Mouse (Mus musculus): ENCODE results near the gene Capn10. TPM values are rescaled to one million over a fixed set of nuclear protein-coding genes. Genes with fewer than 3 reads are reported as not detected.
A peak's percentile ranks its signal among the peaks of the same experiment; 100 is the strongest.

Gene Capn10
- polyA plus RNA-seq, 1 experiment from 2014 or later, result 28.2 TPM

- Histone ChIP-seq H3K9me3 (no peaks in the 10 kb centered on the region), H3K4me2 (replicated peaks) (no peak overlapping the region)
- WGBS, result 26% methylated on average over 1 of the region's 1 CpGs
Measured at GRCm38 (mm10) chr1:92930171-92930706, 3.9 kb upstream of the Capn10 start.

DNA sequence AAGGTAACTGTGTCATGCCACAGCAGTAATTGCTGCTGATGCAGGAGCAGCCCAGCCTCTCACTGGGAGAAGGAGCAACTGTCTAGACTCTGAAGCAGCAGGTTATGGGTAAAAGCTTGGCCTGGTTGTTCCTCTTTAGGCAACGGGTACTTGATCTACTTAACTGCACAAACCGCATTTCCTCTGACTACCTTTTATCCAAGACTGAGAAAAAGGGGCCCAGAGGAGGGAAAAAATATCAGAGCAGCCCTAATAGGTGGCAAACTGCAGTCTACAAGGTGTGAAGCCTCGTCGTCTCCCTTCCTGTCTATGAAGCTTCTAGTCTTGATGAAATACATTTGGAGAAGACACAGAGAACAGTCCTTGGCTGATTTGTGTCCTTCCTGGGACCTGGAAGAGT, 565 bp upstream of the Capn10 start:
- ATAC-seq, result no peak
- H3K4me3 ChIP-seq (replicated peaks), result peak overlapping the region; percentile 69
- H3K9me3 ChIP-seq, result no peaks in the 10 kb centered on the region
- H3K27me3 ChIP-seq (replicated peaks), result no peaks in the 10 kb centered on the region
- 77% methylated on average over 4 of the region's 4 CpGs for WGBS
- H3K4me1 ChIP-seq (replicated peaks), result peaks cover 16% of the 10 kb centered on the region
- H3K27ac ChIP-seq, result peak overlapping the region; percentile 98
- peak overlapping the region; percentile 57 for H3K9ac ChIP-seq
- 0 out of 2 replicates have a peak, but pooled peaks cover 3% of the 10 kb centered on the region for H3K36me3 ChIP-seq
- peak overlapping the region; percentile 87 for H3K4me2 ChIP-seq (replicated peaks)

More at GRCm38 (mm10) chr1:92930171-92930706, 3.9 kb upstream of the Capn10 start:
- ATAC-seq, result no peak
- Histone ChIP-seq H3K4me1 (replicated peaks) (peaks cover 5% of the 10 kb centered on the region; the same call in 1 of the 2 replicates), H3K9ac (no peak overlapping the region), H3K27me3 (replicated peaks) (no peaks in the 10 kb centered on the region), H3K36me3 (no peaks in the 10 kb centered on the region), H3K27ac (no peak overlapping the region), H3K4me3 (replicated peaks) (no peak overlapping the region)

- Histone ChIP-seq H3K9me3 (no peaks in the 10 kb centered on the region), H3K4me3 (replicated peaks) (peak overlapping the region; percentile 69), H3K4me2 (replicated peaks) (peak overlapping the region; percentile 87), H3K9ac (peak overlapping the region; percentile 86), H3K27me3 (replicated peaks) (no peaks in the 10 kb centered on the region), H3K36me3 (peaks cover 16% of the 10 kb centered on the region), H3K27ac (peak overlapping the region; percentile 98), H3K4me1 (replicated peaks) (peaks cover 16% of the 10 kb centered on the region)
- no peak for ATAC-seq
- 17% methylated on average over 10 of the region's 10 CpGs for WGBS
Measured at GRCm38 (mm10) chr1:92935054-92935962, 1.1 kb downstream of the Capn10 start.

- Histone ChIP-seq H3K4me3 (replicated peaks) (peak overlapping the region; percentile 69; the same call in 1 of the 2 replicates), H3K9ac (0 out of 2 replicates have a peak overlapping the region, but pooled peaks have one; percentile 86), H3K27me3 (replicated peaks) (no peaks in the 10 kb centered on the region), H3K9me3 (no peaks in the 10 kb centered on the region), H3K27ac (no peak overlapping the region), H3K36me3 (peaks cover 18% of the 10 kb centered on the region), H3K4me2 (replicated peaks) (peak overlapping the region; percentile 87), H3K4me1 (replicated peaks) (peaks cover 16% of the 10 kb centered on the region)
- WGBS, result 34% methylated on average over 2 of the region's 2 CpGs
- no peak for ATAC-seq
Measured at GRCm38 (mm10) chr1:92935977-92936376, 1.8 kb downstream of the Capn10 start.

GRCm38 (mm10) chr1:92936467-92936866, 2.3 kb downstream of the Capn10 start:
- Histone ChIP-seq H3K4me3 (replicated peaks) (no peak overlapping the region), H3K9ac (no peak overlapping the region), H3K9me3 (no peaks in the 10 kb centered on the region), H3K4me2 (replicated peaks) (peak overlapping the region; percentile 87; the same call in 1 of the 2 replicates), H3K27ac (no peak overlapping the region), H3K36me3 (peaks cover 18% of the 10 kb centered on the region), H3K27me3 (replicated peaks) (no peaks in the 10 kb centered on the region), H3K4me1 (replicated peaks) (peaks cover 16% of the 10 kb centered on the region)
- 72% methylated on average over 3 of the region's 3 CpGs for WGBS
- no peak for ATAC-seq

DNA sequence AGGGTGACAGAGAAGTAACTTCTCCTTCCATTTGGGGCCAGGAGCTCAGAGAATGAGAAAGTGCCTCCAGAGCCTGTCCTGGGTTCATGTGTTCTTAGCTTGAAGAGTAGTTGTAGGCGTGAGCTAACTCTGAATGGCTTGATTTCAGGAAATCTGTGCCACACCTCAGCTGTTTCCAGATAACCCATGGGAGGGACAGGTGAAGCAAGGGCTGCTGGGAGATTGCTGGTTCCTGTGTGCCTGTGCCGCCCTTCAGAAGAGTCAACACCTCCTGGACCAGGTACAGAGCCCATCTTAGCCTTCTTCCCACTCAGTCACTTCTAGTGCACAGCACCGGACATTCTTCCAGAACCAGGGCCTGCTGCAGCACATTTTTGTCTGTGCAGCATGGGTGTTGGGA, 3.6 kb downstream of the Capn10 start:
- no peaks in the 10 kb centered on the region for H3K9me3 ChIP-seq
- no peak overlapping the region for H3K4me3 ChIP-seq (replicated peaks)
- H3K27me3 ChIP-seq (replicated peaks), result no peaks in the 10 kb centered on the region
- 0 out of 2 replicates have a peak overlapping the region, but pooled peaks have one; percentile 17 for H3K4me2 ChIP-seq (replicated peaks)
- 0 out of 2 replicates have a peak overlapping the region, but pooled peaks have one; percentile 28 for H3K27ac ChIP-seq
- H3K9ac ChIP-seq, result no peak overlapping the region
- ATAC-seq, result 0 out of 2 replicates have a peak, but pooled peaks have one; percentile 5
- 84% methylated on average over 3 of the region's 3 CpGs for WGBS
- H3K4me1 ChIP-seq (replicated peaks), result peaks cover 16% of the 10 kb centered on the region
- H3K36me3 ChIP-seq, result peaks cover 22% of the 10 kb centered on the region

- Histone ChIP-seq H3K9me3 (no peaks in the 10 kb centered on the region), H3K4me1 (replicated peaks) (peaks cover 11% of the 10 kb centered on the region), H3K4me3 (replicated peaks) (no peak overlapping the region), H3K36me3 (peaks cover 29% of the 10 kb centered on the region), H3K4me2 (replicated peaks) (no peak overlapping the region), H3K27ac (no peak overlapping the region), H3K27me3 (replicated peaks) (no peaks in the 10 kb centered on the region), H3K9ac (no peak overlapping the region)
- no peak for ATAC-seq
- WGBS, result 94% methylated on average over 4 of the region's 4 CpGs
Measured at GRCm38 (mm10) chr1:92939746-92940145, 5.6 kb downstream of the Capn10 start.

- 94% methylated on average over 19 of the region's 19 CpGs for WGBS
- peaks cover 32% of the 10 kb centered on the region for H3K36me3 ChIP-seq
- no peak overlapping the region for H3K9ac ChIP-seq
- H3K4me3 ChIP-seq (replicated peaks), result no peak overlapping the region
- H3K27me3 ChIP-seq (replicated peaks), result no peaks in the 10 kb centered on the region
- no peak overlapping the region for H3K4me2 ChIP-seq (replicated peaks)
- no peak overlapping the region for H3K27ac ChIP-seq
- no peak for ATAC-seq
- no peaks in the 10 kb centered on the region for H3K4me1 ChIP-seq (replicated peaks)
- H3K9me3 ChIP-seq, result no peaks in the 10 kb centered on the region
Measured at GRCm38 (mm10) chr1:92943219-92943989, 9.2 kb downstream of the Capn10 start.

DNA sequence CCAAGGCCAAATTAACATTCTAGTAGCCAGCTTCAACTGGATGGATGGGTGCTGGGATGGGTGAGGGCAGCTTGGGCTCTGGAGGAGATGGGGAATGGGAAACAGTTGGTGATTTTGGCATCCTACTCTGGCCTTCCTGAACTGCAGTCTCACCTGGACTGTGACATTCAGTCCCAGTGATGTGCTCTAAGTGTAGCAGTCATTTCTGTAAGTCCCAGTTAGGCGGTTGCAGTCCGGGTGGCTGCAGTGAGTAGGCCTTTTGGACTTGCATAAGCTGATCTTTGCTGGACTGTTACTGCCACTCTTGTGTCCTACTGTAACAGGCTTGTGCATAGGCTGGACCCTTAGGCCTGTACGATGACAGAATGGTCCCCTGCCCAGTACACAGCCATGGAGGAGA, 13.8 kb downstream of the Capn10 start:
- H3K4me2 ChIP-seq (replicated peaks), result no peak overlapping the region
- no peak overlapping the region for H3K4me3 ChIP-seq (replicated peaks)
- peaks cover 13% of the 10 kb centered on the region for H3K36me3 ChIP-seq
- no peaks in the 10 kb centered on the region for H3K27me3 ChIP-seq (replicated peaks)
- no peak overlapping the region for H3K27ac ChIP-seq
- H3K4me1 ChIP-seq (replicated peaks), result 0 out of 2 replicates have a peak, but pooled peaks cover 4% of the 10 kb centered on the region
- no peak overlapping the region for H3K9ac ChIP-seq
- 95% methylated on average over 3 of the region's 3 CpGs for WGBS
- no peak for ATAC-seq
- no peaks in the 10 kb centered on the region for H3K9me3 ChIP-seq

GRCm38 (mm10) chr1:92949426-92949825, 15.2 kb downstream of the Capn10 start:
- H3K4me2 ChIP-seq (replicated peaks), result peak overlapping the region; percentile 54
- H3K9ac ChIP-seq, result no peak overlapping the region
- H3K4me1 ChIP-seq (replicated peaks), result 0 out of 2 replicates have a peak, but pooled peaks cover 4% of the 10 kb centered on the region
- peak overlapping the region; percentile 37 for H3K4me3 ChIP-seq (replicated peaks)
- no peaks in the 10 kb centered on the region for H3K27me3 ChIP-seq (replicated peaks)
- peaks cover 9% of the 10 kb centered on the region; the same call in 1 of the 2 replicates for H3K36me3 ChIP-seq
- H3K27ac ChIP-seq, result peak overlapping the region; percentile 40; the same call in 1 of the 2 replicates
- WGBS, result 56% methylated on average over 6 of the region's 6 CpGs
- ATAC-seq, result peak; percentile 24; the same call in 1 of the 2 replicates
- no peaks in the 10 kb centered on the region for H3K9me3 ChIP-seq

GRCm38 (mm10) chr1:92950607-92951006, 16.4 kb downstream of the Capn10 start, which contains the start of gene Gpr35:
Gene Gpr35, plus strand, starts transcription at chr1:92950865.
- ATAC-seq, result peak; percentile 93
- Histone ChIP-seq H3K27ac (peak within 1 kb of the TSS; percentile 56), H3K9me3 (no peaks in the 10 kb centered on the region), H3K36me3 (no peaks in the 10 kb centered on the region), H3K4me3 (replicated peaks) (peak within 1 kb of the TSS; percentile 37), H3K27me3 (replicated peaks) (no peaks in the 10 kb centered on the region), H3K9ac (peak within 1 kb of the TSS; percentile 49; the same call in 1 of the 2 replicates), H3K4me2 (replicated peaks) (peak within 1 kb of the TSS; percentile 54), H3K4me1 (replicated peaks) (0 out of 2 replicates have a peak, but pooled peaks cover 4% of the 10 kb centered on the region)
- 42% methylated on average over 5 of the region's 5 CpGs for WGBS
